Mouse (Mus musculus): ENCODE measurements around the gene 3110082J24Rik.

DNA sequence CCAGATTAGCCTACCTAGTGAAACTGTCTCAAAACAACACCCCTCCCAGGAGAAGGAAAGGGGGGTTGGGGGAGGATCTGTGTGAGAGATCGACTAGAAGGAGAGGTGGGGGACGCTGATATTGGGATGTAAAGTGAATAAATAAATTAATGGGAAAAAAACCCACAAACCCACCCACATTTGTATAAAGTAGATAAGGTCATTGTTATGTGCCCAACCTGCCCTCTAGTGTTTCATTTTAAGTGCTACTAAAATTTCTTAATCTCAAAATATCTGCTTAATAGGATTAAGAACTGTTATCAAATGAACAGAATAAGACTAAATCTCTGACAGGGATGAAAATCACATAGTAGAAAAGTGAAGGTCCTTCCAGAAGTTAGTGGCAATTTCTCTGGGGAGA is 11.5 kb downstream of the 3110082J24Rik start:
- no peak for TF ChIP-seq POLR2A (IDR thresholded peaks at IDR 0.05; ENCODE audit: borderline replicate concordance, extremely low read depth, insufficient read depth, insufficient read length, poor library complexity, severe bottlenecking)
- TF ChIP-seq CTCF (IDR thresholded peaks at IDR 0.05; ENCODE audit: borderline replicate concordance, extremely low read depth, insufficient read depth, insufficient read length): no peak

Measured in brain, embryonic 14.5 days (tissue).